Mouse (Mus musculus): ENCODE measurements around the gene Rasgrp3. TPM values are rescaled to one million over a fixed set of nuclear protein-coding genes. Genes with fewer than 3 reads are reported as not detected.

Rasgrp3 gene
- polyA plus RNA-seq, 1 experiment from 2014 or later = 2.9 TPM

- H3K4me2 ChIP-seq = peak overlapping the region; percentile 73
- ATAC-seq (ENCODE audit: low read depth) (no peak), DNase-seq (no peak)
- H3K9ac ChIP-seq = peak overlapping the region; percentile 89
- H3K4me3 ChIP-seq (replicated peaks) = peak overlapping the region; percentile 86
- WGBS (ENCODE audit: insufficient replicate concordance) = 30% methylated on average over 11 of the region's 11 CpGs
- H3K36me3 ChIP-seq = peaks cover 25% of the 10 kb centered on the region
- H3K9me3 ChIP-seq (replicated peaks) = no peaks in the 10 kb centered on the region
- H3K27me3 ChIP-seq = no peaks in the 10 kb centered on the region
- peak overlapping the region; percentile 69 for H3K27ac ChIP-seq
- H3K4me1 ChIP-seq (replicated peaks) = peaks cover 36% of the 10 kb centered on the region
Measured at GRCm38 (mm10) chr17:75550771-75551413, 115.2 kb downstream of the Rasgrp3 start.

DNA sequence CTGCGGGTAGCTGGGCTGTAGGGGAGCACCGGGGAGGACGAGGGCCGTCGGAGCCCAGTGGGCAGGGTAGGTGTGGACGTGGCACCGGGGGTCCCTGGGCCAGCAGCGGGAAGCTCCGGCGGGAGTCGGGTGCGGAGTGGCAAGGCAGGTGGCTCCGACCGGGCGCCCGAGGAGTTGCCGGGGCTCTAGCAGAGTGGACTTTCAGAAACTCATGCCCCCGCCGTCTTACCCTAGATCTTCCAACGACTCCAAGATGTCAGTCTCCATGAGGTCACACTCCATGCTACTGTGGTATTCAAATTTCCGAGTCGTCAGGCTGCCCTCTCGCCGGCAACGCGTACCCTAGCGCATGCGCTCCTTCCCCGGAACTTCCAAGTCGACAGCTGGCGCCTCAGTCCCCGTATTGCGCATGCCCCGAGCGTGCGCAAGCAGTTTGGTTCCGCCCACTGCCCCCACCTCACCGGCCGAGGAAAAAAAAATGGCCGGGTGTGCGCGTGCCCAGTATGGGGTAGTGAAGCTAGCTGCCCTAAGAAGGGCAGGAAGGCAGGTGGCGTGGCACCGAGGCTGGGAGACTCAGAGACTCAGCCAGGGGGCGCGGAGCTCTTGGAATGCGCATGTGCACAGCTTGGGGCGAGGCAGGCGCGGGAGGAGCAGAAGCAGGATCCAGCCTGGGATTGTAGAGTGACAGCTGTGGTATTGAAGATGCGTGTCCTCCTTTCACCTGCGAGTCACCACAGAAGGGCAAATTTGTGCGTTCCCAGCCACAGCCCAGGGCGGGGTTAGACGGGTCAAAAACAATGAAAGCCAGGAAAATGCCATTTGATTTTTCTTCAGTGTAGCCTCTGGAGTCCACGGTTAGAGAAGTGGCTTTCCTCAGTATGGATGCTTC is 116.1 kb downstream of the Rasgrp3 start, which contains the start of gene Fam98a:
Gene Fam98a, minus strand, starts transcription at position 435 of the 889 bp plus-strand sequence.
- peak within 1 kb of the TSS; percentile 73 for H3K4me2 ChIP-seq
- H3K36me3 ChIP-seq = peaks cover 16% of the 10 kb centered on the region
- DNase-seq (peak; percentile 92), ATAC-seq (ENCODE audit: low read depth) (peak; percentile 97)
- peaks cover 36% of the 10 kb centered on the region for H3K4me1 ChIP-seq (replicated peaks)
- WGBS (ENCODE audit: insufficient replicate concordance) = under 1% methylated on average over 56 of the region's 56 CpGs
- H3K4me3 ChIP-seq (replicated peaks) = peak within 1 kb of the TSS; percentile 86
- peak within 1 kb of the TSS; percentile 69 for H3K27ac ChIP-seq
- peak within 1 kb of the TSS; percentile 89 for H3K9ac ChIP-seq
- no peaks in the 10 kb centered on the region for H3K9me3 ChIP-seq (replicated peaks)
- no peaks in the 10 kb centered on the region for H3K27me3 ChIP-seq

DNA sequence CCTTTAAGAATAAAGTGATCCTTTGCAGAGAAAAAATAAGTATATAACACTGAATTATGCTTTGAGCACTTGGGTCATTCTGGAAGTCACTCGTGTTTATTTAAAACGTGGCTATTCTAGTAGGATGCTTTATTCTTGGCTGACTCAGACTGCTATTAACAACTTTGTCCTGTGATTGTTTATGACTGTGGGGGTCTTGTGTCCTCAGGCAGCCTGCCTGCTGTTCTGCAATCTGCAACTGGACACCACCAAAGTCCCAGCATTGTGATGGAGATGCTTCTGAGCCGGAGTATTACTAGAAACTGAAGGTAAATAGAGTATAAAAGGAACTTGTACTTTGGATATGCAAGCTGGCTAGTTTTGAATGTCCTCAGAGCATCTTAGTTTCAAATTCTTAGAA is 121.3 kb downstream of the Rasgrp3 start:
- no peak overlapping the region for H3K9ac ChIP-seq
- peaks cover 6% of the 10 kb centered on the region for H3K4me1 ChIP-seq (replicated peaks)
- H3K4me2 ChIP-seq = no peak overlapping the region
- 64% methylated on average over 3 of the region's 3 CpGs for WGBS (ENCODE audit: insufficient replicate concordance)
- 0 out of 2 replicates have a peak, but pooled peaks cover 4% of the 10 kb centered on the region for H3K9me3 ChIP-seq (replicated peaks)
- DNase-seq (no peak), ATAC-seq (ENCODE audit: low read depth) (no peak)
- no peak overlapping the region for H3K27ac ChIP-seq
- no peak overlapping the region for H3K4me3 ChIP-seq (replicated peaks)
- no peaks in the 10 kb centered on the region for H3K27me3 ChIP-seq
- H3K36me3 ChIP-seq = no peaks in the 10 kb centered on the region

DNA sequence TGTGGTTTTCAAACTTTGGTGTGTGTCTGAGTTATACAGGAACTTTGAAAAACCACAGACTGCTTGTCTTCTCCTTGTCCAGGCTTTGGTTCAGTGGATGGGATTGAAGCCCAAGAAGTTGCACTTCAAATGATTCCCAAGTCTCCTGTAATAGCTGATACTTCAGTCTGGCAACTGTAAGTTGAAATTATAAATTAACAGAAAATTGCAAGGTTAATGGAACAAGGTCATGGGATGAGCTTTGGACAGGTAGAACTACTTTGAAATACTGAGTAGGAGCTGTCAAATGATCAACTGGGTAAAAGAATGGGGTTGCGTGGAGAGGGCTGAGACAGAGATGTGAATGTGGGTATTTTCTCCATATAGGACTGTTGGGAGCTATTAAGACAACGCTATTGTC is 122.3 kb downstream of the Rasgrp3 start:
- H3K4me2 ChIP-seq = no peak overlapping the region
- ATAC-seq (ENCODE audit: low read depth) = no peak
- WGBS (ENCODE audit: insufficient replicate concordance) = 87% methylated on average over 2 of the region's 2 CpGs
- no peaks in the 10 kb centered on the region for H3K4me1 ChIP-seq (replicated peaks)
- no peaks in the 10 kb centered on the region for H3K36me3 ChIP-seq
- DNase-seq = no peak
- 0 out of 2 replicates have a peak, but pooled peaks cover 4% of the 10 kb centered on the region for H3K9me3 ChIP-seq (replicated peaks)
- H3K27me3 ChIP-seq = no peaks in the 10 kb centered on the region
- no peak overlapping the region for H3K4me3 ChIP-seq (replicated peaks)
- H3K9ac ChIP-seq = no peak overlapping the region
- no peak overlapping the region for H3K27ac ChIP-seq

GRCm38 (mm10) chr17:75575608-75576007 is 139.9 kb downstream of the Rasgrp3 start:
- Histone ChIP-seq H3K4me3 (replicated peaks) (no peak overlapping the region), H3K4me1 (replicated peaks) (no peaks in the 10 kb centered on the region), H3K27ac (no peak overlapping the region), H3K9me3 (replicated peaks) (no peaks in the 10 kb centered on the region), H3K27me3 (no peaks in the 10 kb centered on the region), H3K9ac (no peak overlapping the region), H3K4me2 (no peak overlapping the region), H3K36me3 (no peaks in the 10 kb centered on the region)
- 54% methylated on average over 7 of the region's 7 CpGs for WGBS (ENCODE audit: insufficient replicate concordance)
- no peak for ATAC-seq (ENCODE audit: low read depth)
- no peak for DNase-seq

Other genes starting within 250 kb of the Rasgrp3 start
- gene Fam98a, start 116.0 kb downstream of the Rasgrp3 start, polyA plus RNA-seq (2015; fragmentation: Nextera tagmentation; extraction: Ambion mirVana) = 20.2 and 24.7 TPM in 2 replicates

All from liver, embryonic 13.5 days (tissue).